19 mouse cellular contexts compared by ENCODE assay signal in genomic region chr1:5243186-5243585, GRCm38 (mm10).
DNase-seq lines count a peak whose midpoint lies in the region; ATAC-seq and TF ChIP-seq lines count a peak whose summit lies in the region.
"Had no signal": no experiment of that assay in that cellular context is flagged by ENCODE, and none has a peak within 500 bp of the region (broad histone marks: within the 10 kb centered on the region; RNA-seq: fewer than 3 reads in every experiment).

No protein-coding gene starts in this region.

- no peak overlapping the region for H3K4me3 ChIP-seq in layer of hippocampus, adult 2 months
- no peak overlapping the region for H3K4me3 ChIP-seq in heart, embryonic 12.5 days
- H3K4me3 ChIP-seq in left cerebral cortex, adult 2 months = no peak overlapping the region
- H3K4me3 ChIP-seq: embryonic facial prominence, embryonic 15.5 days; erythroblast, embryonic 14.5 days; forebrain, embryonic 15.5 days; heart, adult 2 months; hindbrain, embryonic 10.5 days had no signal

- no peak for TF ChIP-seq CTCF in layer of hippocampus, adult 2 months (conservative IDR thresholded peaks at IDR 0.05)
- no peak for TF ChIP-seq CTCF in left cerebral cortex, adult 2 months (IDR thresholded peaks at IDR 0.05)

- H3K9ac ChIP-seq in heart, embryonic 12.5 days = no peak overlapping the region
- H3K9ac ChIP-seq: embryonic facial prominence, embryonic 15.5 days; forebrain, embryonic 15.5 days; hindbrain, embryonic 14.5 days had no signal

- no peaks in the 10 kb centered on the region for H3K4me1 ChIP-seq in heart, embryonic 12.5 days (replicated peaks)
- H3K4me1 ChIP-seq: embryonic facial prominence, embryonic 15.5 days; forebrain, embryonic 15.5 days; hindbrain, embryonic 10.5 days had no signal

- no peaks in the 10 kb centered on the region for H3K9me3 ChIP-seq in heart, embryonic 12.5 days (replicated peaks)
- H3K9me3 ChIP-seq: embryonic facial prominence, embryonic 15.5 days; forebrain, embryonic 15.5 days; hindbrain, embryonic 10.5 days had no signal

- no peak for ATAC-seq in heart, embryonic 12.5 days (ENCODE audit: insufficient number of reproducible peaks, low FRiP score)
- ATAC-seq in erythroid progenitor cell, adult 5-6 weeks (replicated peaks; ENCODE audit: low FRiP score, poor library complexity, severe bottlenecking) = no peak
- ATAC-seq: activated CD4-positive, CD25-positive, alpha-beta regulatory T cell, adult 4 months; forebrain, embryonic 15.5 days had no signal

- WGBS in heart, embryonic 12.5 days = 82% methylated on average over 3 of the region's 3 CpGs

- peak overlapping the region; percentile 58; the same call in 1 of the 2 replicates for H3K27ac ChIP-seq in layer of hippocampus, adult 2 months
- no peak overlapping the region for H3K27ac ChIP-seq in heart, embryonic 12.5 days (ENCODE audit: poor library complexity, severe bottlenecking)
- no peak overlapping the region for H3K27ac ChIP-seq in left cerebral cortex, adult 2 months
- H3K27ac ChIP-seq: embryonic facial prominence, embryonic 15.5 days; forebrain, embryonic 15.5 days; heart, adult 2 months; hindbrain, embryonic 10.5 days; hindbrain, embryonic 14.5 days had no signal

- peak; percentile 31 to 34 for DNase-seq in right cerebral cortex, postnatal 10 days (ENCODE audit: low spot score in 2 of 2)
- no peak for DNase-seq in right cerebral cortex, postnatal 14 days
- DNase-seq in layer of hippocampus, adult 2 months (ENCODE audit: low spot score in 2 of 2) = peak; percentile 66 to 82
- DNase-seq in layer of hippocampus, postnatal 10 days (ENCODE audit: low spot score in 2 of 2) = peak; percentile 19 to 43
- DNase-seq in left cerebral cortex, adult 2 months (ENCODE audit: extremely low spot score in 1 of 2, low spot score in 2 of 2) = no peak
- DNase-seq: adrenal gland, postnatal 25 days; cerebellum, adult 2 months; cerebellum, postnatal 14 days; embryo, embryonic 11 days; heart, adult 2 months had no signal

- H3K4me2 ChIP-seq in heart, embryonic 12.5 days = no peak overlapping the region
- H3K4me2 ChIP-seq: embryonic facial prominence, embryonic 15.5 days; forebrain, embryonic 15.5 days; heart, embryonic 11.5 days; hindbrain, embryonic 14.5 days had no signal

- intact Hi-C loops in left cerebral cortex, adult 2 months (cut with DNase I) = no loop called here

- no peaks in the 10 kb centered on the region for H3K36me3 ChIP-seq in heart, embryonic 12.5 days
- H3K36me3 ChIP-seq: embryonic facial prominence, embryonic 15.5 days; forebrain, embryonic 15.5 days; hindbrain, embryonic 10.5 days had no signal

- no peaks in the 10 kb centered on the region for H3K27me3 ChIP-seq in heart, embryonic 12.5 days (replicated peaks)
- H3K27me3 ChIP-seq: embryonic facial prominence, embryonic 15.5 days; forebrain, embryonic 15.5 days had no signal

Comparison
In these comparisons a context has a peak if more than half of its experiments do, and no peak if none do; other contexts are left out.
1. DNase-seq: peak in right cerebral cortex, postnatal 10 days (2 of 2), layer of hippocampus, adult 2 months (2 of 2) and layer of hippocampus, postnatal 10 days (2 of 2); none in right cerebral cortex, postnatal 14 days (single experiment) and left cerebral cortex, adult 2 months (0 of 2).